Mouse (Mus musculus) embryonic facial prominence, embryonic 14.5 days (tissue): ENCODE data around the gene Gm20388. TPM values are rescaled to one million over a fixed set of nuclear protein-coding genes. Genes with fewer than 3 reads are reported as not detected.

Source experiments
- ATAC-seq: fragments of 200-750 bp; cut with Nextera tagmentation; 2 replicates; pipeline ENCODE4 v1.8.0; 2017; ENCODE audit warnings: low read depth, moderate number of reproducible peaks, moderate TSS enrichment
- DNase-seq: peaks from one replicate; pipeline ENCODE4 v3.0.0-alpha.2; 2015; ENCODE audit warnings: low spot score
- H3K27ac ChIP-seq: fragments of 300-500 bp; sonication (generic); replicated peaks from 2 replicates; pipeline ENCODE4 v1.5.1; 2014; ENCODE audit warnings: low read depth, mild to moderate bottlenecking, low read length, moderate library complexity
- H3K27me3 ChIP-seq: fragments of 300-500 bp; sonication (generic); replicated peaks from 2 replicates; pipeline ENCODE4 v1.6.1; 2014; ENCODE audit warnings: low read length; ENCODE audit not compliant: control insufficient read depth, insufficient read depth
- H3K36me3 ChIP-seq: fragments of 300-500 bp; sonication (generic); 2 replicates; pipeline ENCODE4 v1.6.1; 2014; ENCODE audit warnings: low read length, mixed read lengths; ENCODE audit not compliant: control insufficient read depth, insufficient read depth
- H3K4me1 ChIP-seq: fragments of 300-500 bp; sonication (generic); 2 replicates; pipeline ENCODE4 v1.6.1; 2014; ENCODE audit warnings: antibody characterized with exemption, low read length; ENCODE audit not compliant: control insufficient read depth, insufficient read depth
- H3K4me2 ChIP-seq: fragments of 300-500 bp; sonication (generic); 2 replicates; pipeline ENCODE4 v1.6.1; 2014; ENCODE audit warnings: low read depth, mild to moderate bottlenecking, low read length, moderate library complexity, mixed read lengths
- H3K4me3 ChIP-seq: fragments of 300-500 bp; sonication (generic); 2 replicates; pipeline ENCODE4 v1.5.1; 2014; ENCODE audit warnings: low read depth, mild to moderate bottlenecking, low read length
- H3K9ac ChIP-seq: fragments of 300-500 bp; sonication (generic); 2 replicates; pipeline ENCODE4 v1.6.1; 2014; ENCODE audit warnings: low read depth, mild to moderate bottlenecking, low read length, moderate library complexity, mixed read lengths
- H3K9me3 ChIP-seq: fragments of 300-500 bp; sonication (generic); 2 replicates; pipeline ENCODE4 v1.6.1; 2016; ENCODE audit warnings: low read length; ENCODE audit not compliant: control insufficient read depth
- WGBS: fragments of 180-500 bp; shearing (Covaris S2); extraction: QIAGEN DNeasy Blood & Tissue Kit; methylation state at CpG from one replicate; pipeline ENCODE4 v1.1.7; 2014; 5-methylcytosine and 5-hydroxymethylcytosine counted together
- polyA plus RNA-seq: library from polyadenylated mRNA; unstranded; fragments of >200 nt; fragmentation: Nextera tagmentation; extraction: Ambion mirVana; gene quantifications from 2 replicates; pipeline ENCODE4 v1.2.1, GENCODE M21; 2014

Gene Gm20388
- polyA plus RNA-seq, 1 experiment from 2014 or later: not detected

GRCm38 (mm10) chr8:121395316-121395715 lies 1484.7 kb downstream of the Gm20388 start:
- no peak for ATAC-seq
- Histone ChIP-seq H3K4me3 (no peak overlapping the region), H3K9me3 (no peaks in the 10 kb centered on the region), H3K27ac (peak overlapping the region; percentile 56; the same call in 1 of the 2 replicates), H3K36me3 (no peaks in the 10 kb centered on the region), H3K9ac (peak overlapping the region; percentile 39; the same call in 1 of the 2 replicates), H3K27me3 (peaks cover 62% of the 10 kb centered on the region), H3K4me1 (peaks cover 20% of the 10 kb centered on the region), H3K4me2 (peak overlapping the region; percentile 36; the same call in 1 of the 2 replicates)
- DNase-seq: no peak
- WGBS: 35% methylated on average over 11 of the region's 11 CpGs

GRCm38 (mm10) chr8:121396151-121396550 lies 1485.5 kb downstream of the Gm20388 start:
- Histone ChIP-seq H3K4me1 (peaks cover 20% of the 10 kb centered on the region), H3K9ac (no peak overlapping the region; the same call in 1 of the 2 replicates), H3K4me2 (no peak overlapping the region), H3K9me3 (no peaks in the 10 kb centered on the region), H3K36me3 (no peaks in the 10 kb centered on the region), H3K27me3 (peaks cover 58% of the 10 kb centered on the region), H3K27ac (peak overlapping the region; percentile 39), H3K4me3 (no peak overlapping the region)
- ATAC-seq: peak; percentile 71
- 22% methylated on average over 11 of the region's 11 CpGs for WGBS
- DNase-seq: peak; percentile 73

GRCm38 (mm10) chr8:121397201-121397698 lies 1486.6 kb downstream of the Gm20388 start:
- Histone ChIP-seq H3K4me2 (no peak overlapping the region), H3K9ac (no peak overlapping the region), H3K4me3 (no peak overlapping the region), H3K36me3 (no peaks in the 10 kb centered on the region), H3K27ac (no peak overlapping the region), H3K4me1 (peaks cover 16% of the 10 kb centered on the region), H3K27me3 (peaks cover 49% of the 10 kb centered on the region), H3K9me3 (no peaks in the 10 kb centered on the region)
- WGBS: 43% methylated on average over 10 of the region's 10 CpGs
- no peak for DNase-seq
- no peak for ATAC-seq

- 59% methylated on average over 6 of the region's 6 CpGs for WGBS
- ATAC-seq (no peak), DNase-seq (no peak)
- no peak overlapping the region for H3K9ac ChIP-seq
- H3K4me3 ChIP-seq: no peak overlapping the region
- peaks cover 16% of the 10 kb centered on the region for H3K4me1 ChIP-seq
- peaks cover 41% of the 10 kb centered on the region for H3K27me3 ChIP-seq
- no peak overlapping the region; the same call in 1 of the 2 replicates for H3K27ac ChIP-seq
- no peaks in the 10 kb centered on the region for H3K36me3 ChIP-seq
- H3K9me3 ChIP-seq: no peaks in the 10 kb centered on the region
- no peak overlapping the region for H3K4me2 ChIP-seq
Observed at GRCm38 (mm10) chr8:121398081-121398480, 1487.4 kb downstream of the Gm20388 start.

GRCm38 (mm10) chr8:121398724-121399123 lies 1488.1 kb downstream of the Gm20388 start:
- no peak overlapping the region for H3K27ac ChIP-seq
- ATAC-seq: no peak
- no peak overlapping the region for H3K4me2 ChIP-seq
- peaks cover 16% of the 10 kb centered on the region for H3K4me1 ChIP-seq
- H3K36me3 ChIP-seq: no peaks in the 10 kb centered on the region
- no peaks in the 10 kb centered on the region for H3K9me3 ChIP-seq
- no peak overlapping the region for H3K9ac ChIP-seq
- H3K4me3 ChIP-seq: no peak overlapping the region
- no peak for DNase-seq
- 90% methylated on average over 20 of the region's 20 CpGs for WGBS
- peaks cover 35% of the 10 kb centered on the region for H3K27me3 ChIP-seq

GRCm38 (mm10) chr8:121399173-121399572 lies 1488.5 kb downstream of the Gm20388 start:
- DNase-seq (no peak), ATAC-seq (no peak)
- whole genome bisulfite sequencing: 56% methylated on average over 3 of the region's 3 CpGs
- Histone ChIP-seq H3K4me1 (peaks cover 16% of the 10 kb centered on the region), H3K27ac (no peak overlapping the region), H3K4me2 (no peak overlapping the region), H3K27me3 (peaks cover 30% of the 10 kb centered on the region), H3K9me3 (no peaks in the 10 kb centered on the region), H3K36me3 (no peaks in the 10 kb centered on the region), H3K4me3 (no peak overlapping the region), H3K9ac (no peak overlapping the region)

- WGBS: 30% methylated on average over 9 of the region's 9 CpGs
Observed at GRCm38 (mm10) chr8:121400581-121400980, 1489.9 kb downstream of the Gm20388 start.

GRCm38 (mm10) chr8:121403821-121404220 lies 1493.2 kb downstream of the Gm20388 start:
- no peaks in the 10 kb centered on the region for H3K27me3 ChIP-seq
- H3K4me1 ChIP-seq: no peaks in the 10 kb centered on the region
- no peak overlapping the region for H3K9ac ChIP-seq
- ATAC-seq: no peak
- no peak overlapping the region for H3K4me3 ChIP-seq
- no peak overlapping the region for H3K27ac ChIP-seq
- WGBS: 68% methylated on average over 6 of the region's 6 CpGs
- H3K36me3 ChIP-seq: no peaks in the 10 kb centered on the region
- no peaks in the 10 kb centered on the region for H3K9me3 ChIP-seq
- no peak overlapping the region for H3K4me2 ChIP-seq
- DNase-seq: no peak

More at GRCm38 (mm10) chr8:121400581-121400980, 1489.9 kb downstream of the Gm20388 start:
- Histone ChIP-seq H3K27me3 (peaks cover 21% of the 10 kb centered on the region), H3K4me3 (no peak overlapping the region), H3K36me3 (no peaks in the 10 kb centered on the region), H3K4me2 (no peak overlapping the region), H3K9ac (no peak overlapping the region), H3K27ac (no peak overlapping the region), H3K4me1 (peaks cover 13% of the 10 kb centered on the region), H3K9me3 (no peaks in the 10 kb centered on the region)
- peak; percentile 21 for DNase-seq
- no peak for ATAC-seq

- Histone ChIP-seq H3K27me3 (no peaks in the 10 kb centered on the region), H3K4me3 (no peak overlapping the region), H3K4me1 (peaks cover 15% of the 10 kb centered on the region), H3K9ac (no peak overlapping the region), H3K36me3 (no peaks in the 10 kb centered on the region), H3K4me2 (no peak overlapping the region), H3K27ac (no peak overlapping the region), H3K9me3 (no peaks in the 10 kb centered on the region; the same call in 1 of the 2 replicates)
- WGBS: 27% methylated on average over 6 of the region's 6 CpGs
- ATAC-seq: no peak
- DNase-seq: no peak
Observed at GRCm38 (mm10) chr8:121418081-121418480, 1507.4 kb downstream of the Gm20388 start.
